Mouse (Mus musculus) neural tube, embryonic 11.5 days (tissue): ENCODE measurements around the gene Scrt2. TPM values are rescaled to one million over a fixed set of nuclear protein-coding genes. Genes with fewer than 3 reads are reported as not detected.

Experiments
- ATAC-seq: fragments of 200-750 bp; cut with Nextera tagmentation; 2 replicates; pipeline ENCODE4 v1.8.0; 2017; ENCODE audit warnings: moderate number of reproducible peaks, mild to moderate bottlenecking, moderate TSS enrichment, moderate library complexity; ENCODE audit not compliant: insufficient read depth, low FRiP score, low TSS enrichment
- DNase-seq: peaks from one replicate; pipeline ENCODE4 v3.0.0-alpha.2; 2015; ENCODE audit warnings: low spot score
- H3K27ac ChIP-seq: fragments of 300-500 bp; sonication (generic); 2 replicates; pipeline ENCODE4 v1.5.1; 2014; ENCODE audit warnings: low read depth, mild to moderate bottlenecking, low read length
- H3K27me3 ChIP-seq: fragments of 300-500 bp; sonication (generic); 2 replicates; pipeline ENCODE4 v1.6.1; 2014; ENCODE audit warnings: mild to moderate bottlenecking, low read length, mixed read lengths; ENCODE audit not compliant: control insufficient read depth, insufficient read depth
- H3K36me3 ChIP-seq: fragments of 300-500 bp; sonication (generic); 2 replicates; pipeline ENCODE4 v1.6.1; 2014; ENCODE audit warnings: mild to moderate bottlenecking, low read length, moderate library complexity, mixed read lengths; ENCODE audit not compliant: control insufficient read depth, insufficient read depth
- H3K4me1 ChIP-seq: fragments of 300-500 bp; sonication (generic); 2 replicates; pipeline ENCODE4 v1.6.1; 2014; ENCODE audit warnings: low read length, mixed read lengths; ENCODE audit not compliant: control insufficient read depth, insufficient read depth
- H3K4me2 ChIP-seq: fragments of 300-500 bp; sonication (generic); 2 replicates; pipeline ENCODE4 v1.6.1; 2014; ENCODE audit warnings: low read depth, mild to moderate bottlenecking, moderate library complexity
- H3K4me3 ChIP-seq: fragments of 300-500 bp; sonication (generic); 2 replicates; pipeline ENCODE4 v1.5.1; 2014; ENCODE audit warnings: low read depth, low read length
- H3K9ac ChIP-seq: fragments of 300-500 bp; sonication (generic); 2 replicates; pipeline ENCODE4 v1.6.1; 2014; ENCODE audit warnings: mild to moderate bottlenecking, low read length
- H3K9me3 ChIP-seq: fragments of 300-500 bp; sonication (generic); 2 replicates; pipeline ENCODE4 v1.6.1; 2016; ENCODE audit warnings: low read length; ENCODE audit not compliant: control insufficient read depth
- WGBS: fragments of 180-500 bp; shearing (Covaris S2); extraction: QIAGEN DNeasy Blood & Tissue Kit; methylation state at CpG from one replicate; pipeline ENCODE4 v1.1.7; 2014; 5-methylcytosine and 5-hydroxymethylcytosine counted together
- polyA plus RNA-seq: library from polyadenylated mRNA; unstranded; fragments of >200 nt; fragmentation: Nextera tagmentation; extraction: Ambion mirVana; gene quantifications from 2 replicates; pipeline ENCODE4 v1.2.1, GENCODE M21; 2014

The Scrt2 gene
- polyA plus RNA-seq, 1 experiment from 2014 or later = 25.1 TPM

- Histone ChIP-seq H3K9me3 (no peaks in the 10 kb centered on the region), H3K27me3 (no peaks in the 10 kb centered on the region), H3K4me3 (no peak overlapping the region), H3K27ac (no peak overlapping the region), H3K36me3 (no peaks in the 10 kb centered on the region), H3K4me2 (no peak overlapping the region), H3K9ac (no peak overlapping the region), H3K4me1 (peaks cover 6% of the 10 kb centered on the region)
- whole genome bisulfite sequencing = 86% methylated on average over 2 of the region's 2 CpGs
- ATAC-seq (no peak), DNase-seq (no peak)
Observed at GRCm38 (mm10) chr2:152074521-152074920, 6.8 kb upstream of the Scrt2 start.

- no peak overlapping the region for H3K27ac ChIP-seq
- H3K9me3 ChIP-seq = no peaks in the 10 kb centered on the region
- no peaks in the 10 kb centered on the region; the same call in 1 of the 2 replicates for H3K4me1 ChIP-seq
- H3K9ac ChIP-seq = no peak overlapping the region
- ATAC-seq (no peak), DNase-seq (no peak)
- WGBS = 50% methylated on average over 9 of the region's 9 CpGs
- H3K4me3 ChIP-seq = no peak overlapping the region
- no peaks in the 10 kb centered on the region for H3K27me3 ChIP-seq
- H3K36me3 ChIP-seq = no peaks in the 10 kb centered on the region
- H3K4me2 ChIP-seq = no peak overlapping the region
Observed at GRCm38 (mm10) chr2:152075294-152075889, 5.9 kb upstream of the Scrt2 start.

- H3K36me3 ChIP-seq = no peaks in the 10 kb centered on the region
- H3K4me2 ChIP-seq = no peak overlapping the region
- WGBS = 87% methylated on average over 3 of the region's 3 CpGs
- H3K27ac ChIP-seq = no peak overlapping the region
- no peaks in the 10 kb centered on the region for H3K9me3 ChIP-seq
- peaks cover 5% of the 10 kb centered on the region; the same call in 1 of the 2 replicates for H3K4me1 ChIP-seq
- ATAC-seq (no peak), DNase-seq (no peak)
- no peak overlapping the region for H3K9ac ChIP-seq
- H3K27me3 ChIP-seq = peaks cover 2% of the 10 kb centered on the region; the same call in 1 of the 2 replicates
- no peak overlapping the region for H3K4me3 ChIP-seq
Observed at GRCm38 (mm10) chr2:152077337-152077736, 4.0 kb upstream of the Scrt2 start.

- Histone ChIP-seq H3K4me1 (peaks cover 11% of the 10 kb centered on the region), H3K27me3 (peaks cover 6% of the 10 kb centered on the region; the same call in 1 of the 2 replicates), H3K4me2 (peak overlapping the region; percentile 58), H3K9me3 (no peaks in the 10 kb centered on the region), H3K9ac (peak overlapping the region; percentile 91), H3K27ac (peak overlapping the region; percentile 97), H3K36me3 (no peaks in the 10 kb centered on the region; the same call in 1 of the 2 replicates), H3K4me3 (peak overlapping the region; percentile 71)
- peak; percentile 81 for ATAC-seq
- WGBS = under 1% methylated on average over 65 of the region's 81 CpGs
- peak; percentile 85 for DNase-seq
Observed at GRCm38 (mm10) chr2:152081641-152082448, 516 bp downstream of the Scrt2 start.

- no peaks in the 10 kb centered on the region; the same call in 1 of the 2 replicates for H3K36me3 ChIP-seq
- 24% methylated on average over 7 of the region's 7 CpGs for WGBS
- H3K4me1 ChIP-seq = peaks cover 14% of the 10 kb centered on the region
- ATAC-seq = no peak; the same call in 1 of the 2 replicates
- H3K9me3 ChIP-seq = no peaks in the 10 kb centered on the region
- H3K27me3 ChIP-seq = peaks cover 6% of the 10 kb centered on the region; the same call in 1 of the 2 replicates
- H3K4me2 ChIP-seq = peak overlapping the region; percentile 58
- H3K9ac ChIP-seq = peak overlapping the region; percentile 91
- peak overlapping the region; percentile 97 for H3K27ac ChIP-seq
- no peak for DNase-seq
- peak overlapping the region; percentile 71 for H3K4me3 ChIP-seq
Observed at GRCm38 (mm10) chr2:152082456-152083285, 1.3 kb downstream of the Scrt2 start.

- Histone ChIP-seq H3K27me3 (peaks cover 6% of the 10 kb centered on the region; the same call in 1 of the 2 replicates), H3K4me3 (peak overlapping the region; percentile 71), H3K9ac (peak overlapping the region; percentile 91), H3K4me2 (peak overlapping the region; percentile 58), H3K4me1 (peaks cover 14% of the 10 kb centered on the region), H3K27ac (0 out of 2 replicates have a peak overlapping the region, but pooled peaks have one; percentile 97), H3K9me3 (no peaks in the 10 kb centered on the region), H3K36me3 (no peaks in the 10 kb centered on the region; the same call in 1 of the 2 replicates)
- 67% methylated on average over 4 of the region's 4 CpGs for WGBS
- no peak for ATAC-seq
- DNase-seq = no peak
Observed at GRCm38 (mm10) chr2:152083411-152083810, 2.1 kb downstream of the Scrt2 start.

- Histone ChIP-seq H3K27me3 (peaks cover 6% of the 10 kb centered on the region; the same call in 1 of the 2 replicates), H3K27ac (no peak overlapping the region), H3K4me1 (peaks cover 14% of the 10 kb centered on the region), H3K9ac (peak overlapping the region; percentile 33), H3K4me3 (peak overlapping the region; percentile 71), H3K9me3 (no peaks in the 10 kb centered on the region), H3K36me3 (no peaks in the 10 kb centered on the region; the same call in 1 of the 2 replicates), H3K4me2 (peak overlapping the region; percentile 58)
- ATAC-seq (no peak), DNase-seq (peak; percentile 9)
- 27% methylated on average over 6 of the region's 6 CpGs for WGBS
Observed at GRCm38 (mm10) chr2:152084298-152084697, 3.0 kb downstream of the Scrt2 start.

- DNase-seq (no peak), ATAC-seq (no peak)
- Histone ChIP-seq H3K27me3 (peaks cover 6% of the 10 kb centered on the region; the same call in 1 of the 2 replicates), H3K9me3 (no peaks in the 10 kb centered on the region), H3K4me2 (peak overlapping the region; percentile 58), H3K9ac (no peak overlapping the region), H3K27ac (no peak overlapping the region), H3K36me3 (no peaks in the 10 kb centered on the region; the same call in 1 of the 2 replicates), H3K4me1 (peaks cover 14% of the 10 kb centered on the region), H3K4me3 (peak overlapping the region; percentile 6; the same call in 1 of the 2 replicates)
- 83% methylated on average over 6 of the region's 6 CpGs for WGBS
Observed at GRCm38 (mm10) chr2:152085414-152085813, 4.1 kb downstream of the Scrt2 start.
